Mouse (Mus musculus): Measurements from ENCODE around the gene Rfx3. TPM values are rescaled to one million over a fixed set of nuclear protein-coding genes. Genes with fewer than 3 reads are reported as not detected.

Rfx3 gene
- polyA plus RNA-seq, 1 experiment, result 29.7 TPM

DNA sequence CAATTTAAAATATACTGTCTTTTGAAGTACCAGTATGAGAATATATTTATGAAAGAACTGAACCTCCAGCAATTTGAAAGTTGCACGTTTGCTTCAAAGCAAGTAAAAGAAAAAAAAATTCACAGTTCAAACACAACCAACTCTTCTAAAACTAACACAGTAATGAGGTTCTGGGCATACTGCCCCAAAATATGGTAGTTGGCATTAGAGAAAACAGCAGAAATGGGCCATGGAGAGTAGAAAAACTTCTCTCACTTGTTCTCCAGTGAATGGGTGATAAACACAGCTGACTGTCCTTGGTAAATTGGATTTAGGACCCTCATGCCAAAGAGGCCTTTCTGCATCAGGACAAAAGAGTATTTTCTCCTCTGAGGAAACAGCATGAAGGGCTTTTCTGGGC, 182.7 kb downstream of the Rfx3 start:
- no peak overlapping the region for H3K4me3 ChIP-seq (ENCODE audit: control insufficient read depth, low read depth, low read length)
- H3K27ac ChIP-seq (ENCODE audit: control insufficient read depth, insufficient read depth, low read depth, low read length), result no peak overlapping the region
- no peaks in the 10 kb centered on the region for H3K27me3 ChIP-seq (ENCODE audit: control insufficient read depth, insufficient read depth, low read length)
- TF ChIP-seq CTCF (IDR thresholded peaks at IDR 0.05; ENCODE audit: control insufficient read depth, insufficient read depth, insufficient replicate concordance, low read depth, low read length), result no peak
- no peak for TF ChIP-seq POLR2A (IDR thresholded peaks at IDR 0.05; ENCODE audit: control insufficient read depth, low read depth, low read length)
- H3K36me3 ChIP-seq (ENCODE audit: control insufficient read depth, insufficient read depth, low read length), result no peaks in the 10 kb centered on the region
- H3K4me1 ChIP-seq (ENCODE audit: control insufficient read depth, insufficient read depth, low read length), result no peaks in the 10 kb centered on the region

DNA sequence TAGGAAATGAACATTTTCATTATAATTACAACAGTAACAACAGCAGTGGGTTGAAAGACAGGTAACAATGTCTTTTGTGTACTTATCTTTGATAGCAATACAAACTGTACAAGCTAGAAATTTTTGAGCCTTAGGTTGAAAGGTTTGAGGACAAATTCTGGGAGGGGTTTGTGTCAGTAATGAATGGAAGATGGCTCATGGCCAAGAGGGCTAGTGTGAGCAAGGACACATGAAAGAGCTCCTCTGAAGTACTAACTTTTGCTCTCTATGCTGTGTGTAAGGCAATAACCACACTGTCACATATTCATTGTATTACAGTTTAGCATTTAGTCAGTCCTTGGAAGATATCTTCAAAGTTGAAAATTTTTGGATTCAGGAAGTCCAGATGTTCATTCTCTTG, 193.3 kb downstream of the Rfx3 start:
- H3K36me3 ChIP-seq (ENCODE audit: control insufficient read depth, insufficient read depth, low read length), result no peaks in the 10 kb centered on the region
- H3K27ac ChIP-seq (ENCODE audit: control insufficient read depth, insufficient read depth, low read depth, low read length), result no peak overlapping the region
- TF ChIP-seq CTCF (IDR thresholded peaks at IDR 0.05; ENCODE audit: control insufficient read depth, insufficient read depth, insufficient replicate concordance, low read depth, low read length) (no peak), POLR2A (IDR thresholded peaks at IDR 0.05; ENCODE audit: control insufficient read depth, low read depth, low read length) (no peak)
- H3K4me3 ChIP-seq (ENCODE audit: control insufficient read depth, low read depth, low read length), result no peak overlapping the region
- H3K4me1 ChIP-seq (ENCODE audit: control insufficient read depth, insufficient read depth, low read length), result no peaks in the 10 kb centered on the region
- no peaks in the 10 kb centered on the region for H3K27me3 ChIP-seq (ENCODE audit: control insufficient read depth, insufficient read depth, low read length)

DNA sequence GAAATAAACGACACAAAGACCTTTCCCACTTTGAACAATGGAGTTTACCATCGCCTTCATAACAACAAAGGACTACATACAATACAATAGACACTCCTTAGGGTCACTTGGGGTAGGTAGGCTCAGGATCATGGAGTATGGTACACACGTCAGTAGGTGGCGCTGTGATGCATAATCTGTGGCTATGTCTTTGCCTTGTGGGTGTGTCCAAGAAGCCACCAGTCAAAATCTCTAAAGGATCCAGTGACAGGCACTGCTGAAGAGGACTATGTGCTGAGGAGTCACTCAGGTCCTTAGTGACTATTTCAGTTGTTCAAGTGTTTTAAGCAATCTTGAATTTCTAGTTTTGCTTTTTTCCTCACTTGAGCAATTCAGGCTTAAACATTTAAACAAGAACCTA, 230.9 kb downstream of the Rfx3 start:
- H3K27ac ChIP-seq (ENCODE audit: control insufficient read depth, insufficient read depth, low read depth, low read length), result no peak overlapping the region
- no peaks in the 10 kb centered on the region for H3K36me3 ChIP-seq (ENCODE audit: control insufficient read depth, insufficient read depth, low read length)
- H3K4me1 ChIP-seq (ENCODE audit: control insufficient read depth, insufficient read depth, low read length), result no peaks in the 10 kb centered on the region
- no peak overlapping the region for H3K4me3 ChIP-seq (ENCODE audit: control insufficient read depth, low read depth, low read length)
- H3K27me3 ChIP-seq (ENCODE audit: control insufficient read depth, insufficient read depth, low read length), result no peaks in the 10 kb centered on the region
- TF ChIP-seq POLR2A (IDR thresholded peaks at IDR 0.05; ENCODE audit: control insufficient read depth, low read depth, low read length) (no peak), CTCF (IDR thresholded peaks at IDR 0.05; ENCODE audit: control insufficient read depth, insufficient read depth, insufficient replicate concordance, low read depth, low read length) (no peak)

DNA sequence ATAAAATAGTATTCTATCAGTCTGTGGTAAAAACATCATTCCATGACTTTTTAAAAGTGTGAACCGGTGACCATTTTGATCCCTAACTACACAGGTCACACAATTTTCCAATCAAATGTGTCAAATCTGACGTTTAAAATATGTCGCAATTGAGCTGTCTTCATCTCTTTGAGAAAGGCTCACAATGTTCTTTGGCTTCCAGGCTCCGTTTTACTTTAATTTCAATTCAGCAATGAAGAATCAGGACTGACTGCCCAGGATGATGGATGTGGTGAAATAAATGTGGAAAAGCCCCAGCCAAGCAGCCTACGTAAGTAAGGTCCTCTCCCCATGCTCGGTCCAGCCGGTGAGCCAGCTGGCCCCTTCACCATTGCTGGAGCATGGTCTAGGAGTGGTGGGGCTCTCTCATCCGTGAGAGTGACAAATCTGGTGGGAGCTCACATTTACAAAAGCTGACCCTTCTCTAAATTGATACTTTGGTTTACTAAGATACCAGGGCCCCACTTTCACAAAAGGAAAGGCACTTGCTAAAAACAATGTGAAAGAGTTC, 240.2 kb downstream of the Rfx3 start:
- H3K27ac ChIP-seq (ENCODE audit: control insufficient read depth, insufficient read depth, low read depth, low read length), result no peak overlapping the region
- TF ChIP-seq POLR2A (IDR thresholded peaks at IDR 0.05; ENCODE audit: control insufficient read depth, low read depth, low read length) (no peak), CTCF (IDR thresholded peaks at IDR 0.05; ENCODE audit: control insufficient read depth, insufficient read depth, insufficient replicate concordance, low read depth, low read length) (no peak)
- no peak overlapping the region for H3K4me3 ChIP-seq (ENCODE audit: control insufficient read depth, low read depth, low read length)
- H3K27me3 ChIP-seq (ENCODE audit: control insufficient read depth, insufficient read depth, low read length), result no peaks in the 10 kb centered on the region
- H3K4me1 ChIP-seq (ENCODE audit: control insufficient read depth, insufficient read depth, low read length), result no peaks in the 10 kb centered on the region
- H3K36me3 ChIP-seq (ENCODE audit: control insufficient read depth, insufficient read depth, low read length), result no peaks in the 10 kb centered on the region

DNA sequence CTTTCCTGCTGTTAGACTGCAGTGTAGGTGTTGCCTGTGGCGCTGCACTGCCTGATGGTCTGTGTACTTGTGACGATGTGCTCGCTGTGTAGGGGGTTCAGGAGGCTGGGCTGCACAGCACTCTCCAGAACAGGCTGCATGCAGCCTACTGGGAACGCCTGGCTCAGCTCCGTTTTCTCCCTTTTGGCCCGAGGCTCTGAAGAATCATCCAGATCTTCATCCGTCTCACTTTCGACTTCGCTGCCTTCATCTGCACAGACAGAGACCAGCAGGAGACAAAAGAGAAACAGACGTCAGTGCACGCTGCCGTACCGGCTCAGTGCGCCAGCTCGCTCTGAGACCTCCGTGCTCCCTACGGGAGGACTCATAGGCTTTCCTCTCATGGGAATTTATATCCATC, 242.5 kb downstream of the Rfx3 start:
- Histone ChIP-seq H3K36me3 (ENCODE audit: control insufficient read depth, insufficient read depth, low read length) (no peaks in the 10 kb centered on the region), H3K4me1 (ENCODE audit: control insufficient read depth, insufficient read depth, low read length) (no peaks in the 10 kb centered on the region), H3K27me3 (ENCODE audit: control insufficient read depth, insufficient read depth, low read length) (no peaks in the 10 kb centered on the region), H3K27ac (ENCODE audit: control insufficient read depth, insufficient read depth, low read depth, low read length) (no peak overlapping the region), H3K4me3 (ENCODE audit: control insufficient read depth, low read depth, low read length) (no peak overlapping the region)
- no peak for TF ChIP-seq CTCF (IDR thresholded peaks at IDR 0.05; ENCODE audit: control insufficient read depth, insufficient read depth, insufficient replicate concordance, low read depth, low read length)
- TF ChIP-seq POLR2A (IDR thresholded peaks at IDR 0.05; ENCODE audit: control insufficient read depth, low read depth, low read length), result no peak

DNA sequence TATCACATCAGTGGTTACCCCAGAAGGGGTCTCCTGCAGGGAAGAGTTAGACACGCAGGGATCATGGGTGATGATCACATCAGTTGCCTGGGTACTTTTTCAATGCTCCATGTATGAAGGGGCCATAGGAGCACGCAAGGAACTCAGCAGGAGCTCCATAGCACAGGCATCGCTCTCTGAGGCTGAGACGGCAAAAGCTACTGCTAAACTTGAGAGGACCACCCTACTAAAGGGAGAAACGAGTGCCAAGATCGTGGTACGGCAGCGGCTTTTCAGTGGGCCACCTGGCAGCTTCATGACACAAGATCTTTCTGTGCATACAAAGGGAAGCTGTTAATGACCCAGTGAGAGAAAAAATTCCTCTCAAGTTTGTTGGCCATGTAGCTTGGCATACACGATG, 250.7 kb downstream of the Rfx3 start:
- Histone ChIP-seq H3K4me1 (ENCODE audit: control insufficient read depth, insufficient read depth, low read length) (no peaks in the 10 kb centered on the region), H3K4me3 (ENCODE audit: control insufficient read depth, low read depth, low read length) (no peak overlapping the region), H3K27ac (ENCODE audit: control insufficient read depth, insufficient read depth, low read depth, low read length) (no peak overlapping the region), H3K36me3 (ENCODE audit: control insufficient read depth, insufficient read depth, low read length) (no peaks in the 10 kb centered on the region), H3K27me3 (ENCODE audit: control insufficient read depth, insufficient read depth, low read length) (no peaks in the 10 kb centered on the region)
- no peak for TF ChIP-seq CTCF (IDR thresholded peaks at IDR 0.05; ENCODE audit: control insufficient read depth, insufficient read depth, insufficient replicate concordance, low read depth, low read length)
- no peak for TF ChIP-seq POLR2A (IDR thresholded peaks at IDR 0.05; ENCODE audit: control insufficient read depth, low read depth, low read length)

DNA sequence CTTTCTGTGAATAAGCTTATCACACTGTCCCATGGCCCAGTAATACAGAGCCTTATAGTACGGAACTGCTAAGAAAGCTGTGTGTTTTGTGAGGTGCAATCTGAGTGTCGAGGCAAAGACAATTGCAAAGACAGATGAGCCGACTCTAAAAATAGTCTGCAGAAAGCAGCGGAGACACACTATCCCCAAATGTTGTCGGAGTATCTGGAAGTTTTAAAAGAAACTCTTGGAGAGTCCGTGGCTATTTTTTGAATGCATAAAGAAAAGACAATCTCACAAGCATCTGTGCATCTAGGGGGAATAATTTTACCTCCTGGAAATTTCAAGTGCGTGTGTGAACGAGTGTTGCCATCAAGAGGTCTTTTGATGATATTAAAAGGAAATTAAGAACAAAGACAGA, 251.6 kb downstream of the Rfx3 start:
- Histone ChIP-seq H3K4me3 (ENCODE audit: control insufficient read depth, low read depth, low read length) (no peak overlapping the region), H3K4me1 (ENCODE audit: control insufficient read depth, insufficient read depth, low read length) (no peaks in the 10 kb centered on the region), H3K27me3 (ENCODE audit: control insufficient read depth, insufficient read depth, low read length) (no peaks in the 10 kb centered on the region), H3K36me3 (ENCODE audit: control insufficient read depth, insufficient read depth, low read length) (no peaks in the 10 kb centered on the region), H3K27ac (ENCODE audit: control insufficient read depth, insufficient read depth, low read depth, low read length) (no peak overlapping the region)
- TF ChIP-seq CTCF (IDR thresholded peaks at IDR 0.05; ENCODE audit: control insufficient read depth, insufficient read depth, insufficient replicate concordance, low read depth, low read length) (no peak), POLR2A (IDR thresholded peaks at IDR 0.05; ENCODE audit: control insufficient read depth, low read depth, low read length) (no peak)

DNA sequence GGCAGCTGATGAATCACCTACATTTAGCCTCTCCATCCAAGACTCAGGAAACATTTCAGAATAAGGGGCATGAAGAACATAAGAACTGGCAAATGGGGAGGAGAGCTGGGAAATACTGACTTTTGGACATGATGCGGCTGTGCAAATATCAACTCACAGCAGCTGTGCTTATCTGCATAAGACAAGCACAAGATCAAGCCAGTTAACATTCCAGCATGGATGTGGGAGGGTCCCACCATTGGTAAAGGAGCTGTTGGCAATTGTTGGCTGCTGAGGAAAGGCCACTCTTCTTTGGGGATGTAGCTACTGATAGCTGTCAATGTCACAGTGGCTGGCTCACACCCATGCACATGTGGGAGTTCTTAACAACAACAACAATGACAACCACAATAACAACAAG, 263.7 kb downstream of the Rfx3 start:
- no peak for TF ChIP-seq CTCF (IDR thresholded peaks at IDR 0.05; ENCODE audit: control insufficient read depth, insufficient read depth, insufficient replicate concordance, low read depth, low read length)
- H3K27ac ChIP-seq (ENCODE audit: control insufficient read depth, insufficient read depth, low read depth, low read length), result no peak overlapping the region
- H3K36me3 ChIP-seq (ENCODE audit: control insufficient read depth, insufficient read depth, low read length), result no peaks in the 10 kb centered on the region
- no peaks in the 10 kb centered on the region for H3K4me1 ChIP-seq (ENCODE audit: control insufficient read depth, insufficient read depth, low read length)
- peak overlapping the region; percentile 27; the same call in 1 of the 2 replicates for H3K4me3 ChIP-seq (ENCODE audit: control insufficient read depth, low read depth, low read length)
- H3K27me3 ChIP-seq (ENCODE audit: control insufficient read depth, insufficient read depth, low read length), result no peaks in the 10 kb centered on the region
